Mouse (Mus musculus) C2C12 (cell line): ENCODE data around the gene Sptb.

Experiments used
- CEBPB ChIP-seq: IDR thresholded peaks from one replicate; pipeline ENCODE4 v1.6.1; 2011; ENCODE audit warnings: low read depth, mild to moderate bottlenecking, control low read depth, moderate library complexity
- CTCF ChIP-seq: IDR thresholded peaks from one replicate; pipeline ENCODE4 v1.5.1; 2011; ENCODE audit not compliant: control insufficient read depth, insufficient read depth, insufficient read length
- MAX ChIP-seq: IDR thresholded peaks from one replicate; pipeline ENCODE4 v1.6.1; 2011; ENCODE audit warnings: mild to moderate bottlenecking, control low read depth
- MYOD1 ChIP-seq: IDR thresholded peaks from one replicate; pipeline ENCODE4 v1.6.1; 2011; ENCODE audit warnings: low read depth; ENCODE audit not compliant: control insufficient read depth, insufficient read length
- USF1 ChIP-seq: IDR thresholded peaks from one replicate; pipeline ENCODE4 v1.6.1; 2011; ENCODE audit warnings: low read depth, mild to moderate bottlenecking, control low read depth, moderate library complexity

DNA sequence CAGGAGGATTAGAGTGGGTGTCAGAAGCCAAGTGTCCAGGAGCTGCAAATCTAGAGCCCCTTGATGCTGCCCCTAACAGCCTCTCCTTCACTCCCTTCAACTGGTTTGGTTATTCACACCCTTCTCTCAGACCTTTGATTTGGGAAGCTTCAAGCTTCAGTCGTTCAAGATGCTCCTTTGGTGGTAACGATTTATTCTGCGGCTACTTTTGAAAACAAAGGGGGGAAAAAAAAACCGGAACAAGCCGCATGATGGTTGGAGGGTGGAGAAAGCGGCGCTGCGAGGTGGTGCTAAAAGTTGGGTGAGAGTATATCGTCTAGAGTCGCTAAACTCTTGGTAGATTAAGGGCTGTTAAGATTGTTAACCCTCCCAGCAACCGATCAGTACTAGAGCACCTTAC lies 176.1 kb downstream of the Sptb start:
- TF ChIP-seq CTCF (no peak), MYOD1 (no peak), USF1 (no peak), MAX (no peak), CEBPB (no peak)
